Mouse (Mus musculus): ENCODE results near the gene Antxr1. TPM values are rescaled to one million over a fixed set of nuclear protein-coding genes. Genes with fewer than 3 reads are reported as not detected.

Antxr1 gene
- total and polyA plus RNA-seq, 2 experiments from 2014 or later = 4.2 to 17.9 TPM

DNA sequence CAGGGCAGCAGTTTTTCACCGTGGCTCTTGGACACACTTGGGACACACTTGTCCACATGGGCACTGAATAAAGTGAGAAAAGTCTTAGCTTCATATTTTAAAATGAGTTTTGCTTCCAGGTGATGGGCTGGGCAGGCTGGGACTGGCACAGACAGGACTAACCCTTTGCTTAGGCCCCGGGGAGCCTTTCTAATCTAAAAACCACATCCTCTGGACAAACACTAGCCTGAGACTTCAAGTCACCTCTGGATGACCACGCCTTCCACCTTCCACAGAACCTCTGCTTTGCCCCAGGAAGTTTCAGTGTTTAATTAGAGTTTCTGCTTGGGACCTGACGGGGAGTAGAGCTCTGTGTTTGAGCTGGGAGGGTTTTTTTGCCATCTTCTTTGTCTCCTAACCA, 98.4 kb downstream of the Antxr1 start:
- no peaks in the 10 kb centered on the region for H3K27me3 ChIP-seq (ENCODE audit: insufficient read depth, low read length)

DNA sequence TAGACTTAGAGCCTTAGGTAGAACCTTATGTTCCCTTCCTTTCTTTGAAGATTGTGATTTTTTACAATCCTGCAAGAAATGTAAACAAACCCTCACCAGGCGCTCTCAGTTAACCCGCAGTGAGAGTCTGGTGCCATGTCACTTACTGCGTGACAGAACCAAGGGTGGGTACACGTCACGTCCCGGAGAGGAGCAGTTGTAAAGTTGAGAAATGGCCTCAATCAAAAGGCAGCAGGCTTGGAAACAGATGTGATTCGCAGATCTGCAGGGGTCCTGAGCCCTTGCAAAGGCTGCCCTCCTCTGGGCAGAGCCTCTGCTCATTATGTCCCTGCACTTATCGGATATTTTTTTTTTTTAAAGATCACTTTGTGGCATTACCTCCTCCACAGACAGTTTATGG, 99.6 kb downstream of the Antxr1 start:
- Histone ChIP-seq H3K27ac (no peak overlapping the region), H3K9me3 (ENCODE audit: low read length) (no peaks in the 10 kb centered on the region), H3K4me3 (ENCODE audit: low read length) (no peak overlapping the region), H3K27me3 (ENCODE audit: insufficient read depth, low read length) (no peaks in the 10 kb centered on the region), H3K4me2 (ENCODE audit: low read depth, low read length) (no peak overlapping the region), H3K36me3 (ENCODE audit: insufficient read depth, low read length) (0 out of 2 replicates have a peak, but pooled peaks cover 6% of the 10 kb centered on the region), H3K9ac (replicated peaks; ENCODE audit: low read length) (no peak overlapping the region), H3K4me1 (ENCODE audit: insufficient read depth, low read length) (0 out of 2 replicates have a peak, but pooled peaks cover 3% of the 10 kb centered on the region)
- TF ChIP-seq CTCF (IDR thresholded peaks at IDR 0.05; ENCODE audit: low read depth) = peak; percentile 13; the same call in 1 of the 2 replicates
- DNase-seq (ENCODE audit: low spot score) (no peak), ATAC-seq (no peak)
- WGBS = 58% methylated on average over 8 of the region's 8 CpGs

More for the DNA sequence above, 98.4 kb downstream of the Antxr1 start:
- 0 out of 2 replicates have a peak, but pooled peaks cover 3% of the 10 kb centered on the region for H3K4me1 ChIP-seq (ENCODE audit: insufficient read depth, low read length)
- H3K9me3 ChIP-seq (ENCODE audit: low read length) = no peaks in the 10 kb centered on the region
- H3K9ac ChIP-seq (replicated peaks; ENCODE audit: low read length) = no peak overlapping the region
- ATAC-seq = no peak
- no peak for DNase-seq (ENCODE audit: low spot score)
- 0 out of 2 replicates have a peak, but pooled peaks cover 6% of the 10 kb centered on the region for H3K36me3 ChIP-seq (ENCODE audit: insufficient read depth, low read length)
- H3K4me3 ChIP-seq (ENCODE audit: low read length) = no peak overlapping the region
- TF ChIP-seq CTCF (IDR thresholded peaks at IDR 0.05; ENCODE audit: low read depth) = no peak
- H3K27ac ChIP-seq = no peak overlapping the region
- H3K4me2 ChIP-seq (ENCODE audit: low read depth, low read length) = no peak overlapping the region
- 75% methylated on average over 4 of the region's 4 CpGs for WGBS

DNA sequence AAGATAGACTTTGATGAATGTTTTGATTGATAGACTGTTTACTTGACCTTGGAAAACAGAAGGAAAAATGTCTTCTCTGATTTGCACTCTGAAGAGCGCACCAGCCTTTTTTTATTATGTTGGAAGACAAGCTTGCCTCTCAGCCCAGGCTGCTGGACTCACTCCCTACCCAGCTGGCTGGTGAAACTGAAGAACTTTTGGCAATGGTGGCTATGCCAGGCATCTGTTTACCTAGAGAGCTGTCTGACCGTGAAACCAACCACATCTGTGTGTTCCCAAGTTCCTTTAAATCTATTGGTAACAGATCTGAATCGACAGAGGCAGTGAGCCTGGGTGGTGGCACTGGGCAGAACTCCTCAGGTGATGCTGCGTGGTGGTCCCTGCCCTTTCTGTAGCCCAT, 102.5 kb downstream of the Antxr1 start:
- H3K4me3 ChIP-seq (ENCODE audit: low read length) = no peak overlapping the region
- H3K4me1 ChIP-seq (ENCODE audit: insufficient read depth, low read length) = 0 out of 2 replicates have a peak, but pooled peaks cover 3% of the 10 kb centered on the region
- no peak overlapping the region for H3K9ac ChIP-seq (replicated peaks; ENCODE audit: low read length)
- ATAC-seq (no peak), DNase-seq (ENCODE audit: low spot score) (no peak)
- no peak overlapping the region for H3K4me2 ChIP-seq (ENCODE audit: low read depth, low read length)
- 0 out of 2 replicates have a peak, but pooled peaks cover 3% of the 10 kb centered on the region for H3K9me3 ChIP-seq (ENCODE audit: low read length)
- WGBS = 79% methylated on average over 4 of the region's 4 CpGs
- no peaks in the 10 kb centered on the region for H3K27me3 ChIP-seq (ENCODE audit: insufficient read depth, low read length)
- no peak overlapping the region for H3K27ac ChIP-seq
- no peaks in the 10 kb centered on the region for H3K36me3 ChIP-seq (ENCODE audit: insufficient read depth, low read length)
- no peak for TF ChIP-seq CTCF (IDR thresholded peaks at IDR 0.05; ENCODE audit: low read depth)

DNA sequence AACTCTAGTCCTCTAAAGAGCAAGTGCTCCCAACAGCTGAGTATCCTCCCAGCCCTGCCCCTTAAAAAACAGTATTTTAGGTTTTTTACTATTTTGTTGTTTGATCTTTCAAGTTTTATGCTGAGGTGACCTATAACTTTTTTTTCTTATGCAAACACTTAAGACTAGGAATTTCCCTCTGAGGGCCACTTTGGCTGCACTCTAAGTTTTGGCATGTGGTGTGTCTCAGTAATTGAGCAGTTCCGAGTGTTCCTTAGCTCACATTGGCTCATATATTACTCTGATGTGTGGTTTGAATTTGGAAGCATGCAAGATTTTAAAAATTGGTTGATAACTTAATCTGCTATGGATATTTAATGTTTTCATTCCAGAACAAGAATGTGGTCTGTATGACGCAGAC, 105.6 kb downstream of the Antxr1 start:
- H3K4me3 ChIP-seq (ENCODE audit: low read length) = no peak overlapping the region
- H3K9ac ChIP-seq (replicated peaks; ENCODE audit: low read length) = no peak overlapping the region
- H3K27ac ChIP-seq = no peak overlapping the region
- no peak for ATAC-seq
- no peak for TF ChIP-seq CTCF (IDR thresholded peaks at IDR 0.05; ENCODE audit: low read depth)
- no peaks in the 10 kb centered on the region for H3K27me3 ChIP-seq (ENCODE audit: insufficient read depth, low read length)
- DNase-seq (ENCODE audit: low spot score) = no peak
- whole genome bisulfite sequencing = 99% methylated on average over 2 of the region's 2 CpGs
- H3K4me1 ChIP-seq (ENCODE audit: insufficient read depth, low read length) = no peaks in the 10 kb centered on the region
- H3K36me3 ChIP-seq (ENCODE audit: insufficient read depth, low read length) = no peaks in the 10 kb centered on the region
- no peak overlapping the region for H3K4me2 ChIP-seq (ENCODE audit: low read depth, low read length)
- H3K9me3 ChIP-seq (ENCODE audit: low read length) = 0 out of 2 replicates have a peak, but pooled peaks cover 3% of the 10 kb centered on the region

DNA sequence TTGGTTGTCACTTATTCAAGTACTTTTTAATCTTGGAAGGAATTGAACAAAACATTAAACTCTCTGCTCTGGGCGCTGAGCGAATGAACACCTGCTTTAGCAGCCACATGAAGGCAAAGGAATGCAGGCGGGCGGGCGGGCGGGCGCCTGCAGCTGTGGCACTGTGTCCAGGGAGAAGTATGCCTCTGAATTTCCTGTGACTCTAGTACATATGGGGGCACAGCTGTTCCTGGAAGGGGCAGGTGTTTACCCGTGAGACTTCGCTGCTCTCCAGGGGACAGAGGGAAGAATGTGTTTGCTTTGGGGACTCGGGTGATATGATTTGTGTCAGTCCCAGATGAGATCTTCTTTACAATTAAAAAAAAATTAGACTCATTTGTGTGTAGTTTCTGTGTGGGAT, 107.7 kb downstream of the Antxr1 start:
- H3K27me3 ChIP-seq (ENCODE audit: insufficient read depth, low read length) = no peaks in the 10 kb centered on the region
- H3K36me3 ChIP-seq (ENCODE audit: insufficient read depth, low read length) = no peaks in the 10 kb centered on the region
- H3K27ac ChIP-seq = no peak overlapping the region
- no peak for TF ChIP-seq CTCF (IDR thresholded peaks at IDR 0.05; ENCODE audit: low read depth)
- DNase-seq (ENCODE audit: low spot score) (no peak), ATAC-seq (no peak)
- H3K4me1 ChIP-seq (ENCODE audit: insufficient read depth, low read length) = no peaks in the 10 kb centered on the region
- no peak overlapping the region for H3K9ac ChIP-seq (replicated peaks; ENCODE audit: low read length)
- H3K4me2 ChIP-seq (ENCODE audit: low read depth, low read length) = no peak overlapping the region
- H3K9me3 ChIP-seq (ENCODE audit: low read length) = 0 out of 2 replicates have a peak, but pooled peaks cover 3% of the 10 kb centered on the region
- WGBS = 75% methylated on average over 10 of the region's 10 CpGs
- no peak overlapping the region for H3K4me3 ChIP-seq (ENCODE audit: low read length)

DNA sequence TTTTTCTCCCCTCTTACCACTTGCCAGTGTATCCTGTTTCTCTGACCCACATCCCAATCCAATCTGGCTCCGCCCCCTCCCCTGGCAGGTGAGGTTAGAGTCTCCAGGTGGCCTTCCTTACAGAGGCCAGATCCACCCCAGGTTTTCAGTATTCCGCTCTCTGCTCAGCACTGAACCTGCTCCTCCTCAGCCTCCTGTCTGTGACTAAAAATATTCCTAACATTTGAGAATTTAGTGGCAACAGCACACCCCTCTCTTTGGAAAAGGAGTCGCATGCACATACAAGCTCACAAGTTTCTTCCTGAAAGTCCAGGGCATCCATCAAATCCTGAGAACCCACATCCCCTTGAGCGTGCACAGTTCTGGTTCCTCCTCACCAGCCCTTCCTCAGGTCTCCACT, 109.3 kb downstream of the Antxr1 start:
- ATAC-seq (no peak), DNase-seq (ENCODE audit: low spot score) (no peak)
- no peak overlapping the region for H3K4me2 ChIP-seq (ENCODE audit: low read depth, low read length)
- H3K9me3 ChIP-seq (ENCODE audit: low read length) = 0 out of 2 replicates have a peak, but pooled peaks cover 3% of the 10 kb centered on the region
- WGBS = 85% methylated on average over 4 of the region's 4 CpGs
- H3K4me3 ChIP-seq (ENCODE audit: low read length) = no peak overlapping the region
- no peak overlapping the region for H3K27ac ChIP-seq
- H3K9ac ChIP-seq (replicated peaks; ENCODE audit: low read length) = no peak overlapping the region
- H3K36me3 ChIP-seq (ENCODE audit: insufficient read depth, low read length) = no peaks in the 10 kb centered on the region
- TF ChIP-seq CTCF (IDR thresholded peaks at IDR 0.05; ENCODE audit: low read depth) = no peak
- H3K4me1 ChIP-seq (ENCODE audit: insufficient read depth, low read length) = no peaks in the 10 kb centered on the region
- no peaks in the 10 kb centered on the region for H3K27me3 ChIP-seq (ENCODE audit: insufficient read depth, low read length)

DNA sequence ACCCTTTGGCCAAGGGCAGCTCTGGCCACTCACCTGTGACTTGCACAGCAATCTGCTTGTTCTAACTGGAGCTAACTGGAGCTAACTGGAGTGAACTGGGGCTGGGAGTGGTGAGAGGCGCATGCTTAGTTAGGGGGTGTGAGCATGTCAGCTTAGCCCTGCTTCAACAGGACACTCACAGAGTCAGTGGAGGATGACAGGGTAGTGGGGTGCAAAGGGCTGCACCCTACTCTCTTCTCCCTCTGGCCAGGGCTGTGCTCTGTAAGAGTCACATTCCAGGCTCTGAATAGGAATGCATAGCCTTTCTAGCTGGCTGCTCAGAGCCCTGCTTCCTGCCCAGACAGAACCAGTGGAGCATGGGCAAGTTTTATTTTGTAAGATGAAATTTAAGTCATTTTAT, 110.3 kb downstream of the Antxr1 start:
- no peak overlapping the region for H3K9ac ChIP-seq (replicated peaks; ENCODE audit: low read length)
- H3K27me3 ChIP-seq (ENCODE audit: insufficient read depth, low read length) = no peaks in the 10 kb centered on the region
- 87% methylated on average over 1 of the region's 1 CpGs for WGBS
- no peak overlapping the region for H3K4me2 ChIP-seq (ENCODE audit: low read depth, low read length)
- no peaks in the 10 kb centered on the region for H3K4me1 ChIP-seq (ENCODE audit: insufficient read depth, low read length)
- H3K4me3 ChIP-seq (ENCODE audit: low read length) = no peak overlapping the region
- no peaks in the 10 kb centered on the region for H3K36me3 ChIP-seq (ENCODE audit: insufficient read depth, low read length)
- ATAC-seq (no peak), DNase-seq (ENCODE audit: low spot score) (no peak)
- TF ChIP-seq CTCF (IDR thresholded peaks at IDR 0.05; ENCODE audit: low read depth) = no peak
- no peak overlapping the region for H3K27ac ChIP-seq
- 0 out of 2 replicates have a peak, but pooled peaks cover 3% of the 10 kb centered on the region for H3K9me3 ChIP-seq (ENCODE audit: low read length)

Measured in hindbrain, postnatal 0 days (tissue).